Mouse (Mus musculus): ENCODE data around the gene Ccdc78. TPM values are rescaled to one million over a fixed set of nuclear protein-coding genes. Genes with fewer than 3 reads are reported as not detected.

The Ccdc78 gene
- total RNA-seq, 2 experiments from 2014 or later, result not detected

DNA sequence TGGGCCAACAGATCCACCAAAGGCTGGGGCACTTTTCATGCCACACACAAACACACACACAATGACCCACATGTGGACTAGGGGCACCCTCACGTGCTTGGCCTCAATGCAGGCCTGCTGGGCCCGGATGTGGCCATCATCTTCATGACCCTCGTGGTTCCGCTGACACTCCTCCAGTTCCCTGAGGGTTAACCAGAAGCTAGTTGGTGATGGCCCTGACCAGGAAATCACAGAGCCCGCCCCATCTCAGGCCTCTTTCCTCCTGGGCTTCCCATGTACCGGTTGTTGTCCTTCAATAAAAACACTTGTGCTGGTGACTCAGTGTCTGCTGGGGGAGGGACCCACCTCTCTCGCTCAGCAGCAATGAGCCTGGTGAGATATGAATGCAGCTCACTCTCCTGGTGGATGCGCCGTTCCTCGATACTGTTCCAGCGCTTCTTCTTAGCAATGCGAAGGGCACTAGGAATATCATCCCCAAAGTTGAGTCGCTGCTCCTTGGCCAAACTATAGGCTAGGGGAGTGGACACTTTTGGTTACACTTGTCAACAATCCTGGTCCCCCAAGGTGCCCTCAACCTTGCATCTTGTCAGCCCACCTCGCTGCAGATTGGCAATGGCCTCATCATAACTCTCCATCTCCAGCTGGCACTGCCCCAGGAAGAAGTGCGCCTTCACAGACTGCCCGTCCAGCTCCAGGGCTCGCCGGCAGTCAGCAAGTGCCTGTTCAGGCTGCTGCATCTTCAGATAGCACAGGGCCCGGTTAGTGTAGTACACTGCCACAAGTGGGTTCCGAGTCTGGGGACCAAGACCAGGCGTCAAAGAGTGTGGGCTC lies 45.3 kb downstream of the Ccdc78 start:
- DNase-seq, result no peak
- intact Hi-C loops (cut with DNase I), result no loop called here

GRCm38 (mm10) chr17:25832436-25833290 lies 46.3 kb downstream of the Ccdc78 start:
- DNase-seq, result peak; percentile 99
- intact Hi-C loops (cut with DNase I), result no loop called here

DNA sequence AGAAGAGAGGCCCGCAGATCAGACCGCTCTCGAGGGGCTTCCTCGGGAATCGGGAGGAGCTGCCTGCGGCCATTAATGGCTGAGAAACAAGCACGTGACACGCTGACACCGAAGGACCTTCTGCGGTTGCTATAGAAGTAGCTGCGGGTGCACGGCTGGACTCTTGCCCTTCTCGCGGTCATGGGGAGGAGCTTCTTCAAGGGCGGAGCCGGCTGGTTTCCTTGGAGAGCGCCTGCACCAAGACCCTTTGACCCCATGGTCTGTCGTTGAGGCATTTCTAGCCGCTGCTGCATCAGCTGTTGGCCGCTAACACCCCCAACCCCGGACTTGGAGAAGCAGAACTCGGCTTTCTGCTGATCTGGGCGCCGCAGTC lies 46.9 kb downstream of the Ccdc78 start, which contains the start of gene Stub1:
Gene Stub1, minus strand, starts transcription at position 114 of the 373 bp plus-strand sequence.
- DNase-seq, result peak; percentile 93
- intact Hi-C loops (cut with DNase I), result no loop called here

GRCm38 (mm10) chr17:25833961-25834594 lies 47.7 kb downstream of the Ccdc78 start:
- intact Hi-C loops (cut with DNase I), result no loop called here
- no peak for DNase-seq

GRCm38 (mm10) chr17:25834595-25835222 lies 48.3 kb downstream of the Ccdc78 start:
- intact Hi-C loops (cut with DNase I), result no loop called here
- no peak for DNase-seq

GRCm38 (mm10) chr17:25835301-25835700 lies 48.9 kb downstream of the Ccdc78 start:
- intact Hi-C loops (cut with DNase I), result no loop called here

DNA sequence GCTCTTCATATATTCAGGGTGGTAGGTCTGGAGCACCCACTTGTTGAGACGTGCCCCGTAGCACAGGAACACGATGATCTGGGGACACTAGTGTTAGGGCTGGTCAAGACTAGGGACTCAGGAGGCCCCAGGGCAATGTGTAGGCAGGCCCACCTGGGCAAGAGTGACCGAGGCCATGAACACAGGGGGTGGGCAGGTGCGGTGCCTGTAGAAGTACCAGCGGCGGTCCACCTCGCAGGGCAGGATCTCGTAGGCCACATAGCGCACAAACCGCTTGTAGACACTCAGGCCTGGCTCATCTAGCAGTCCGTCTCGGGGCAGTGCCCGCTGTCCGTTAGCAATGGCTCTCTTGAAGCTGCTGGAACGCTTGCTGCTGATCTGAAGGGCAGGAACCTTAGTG lies 49.4 kb downstream of the Ccdc78 start:
- no peak for DNase-seq
- intact Hi-C loops (cut with DNase I), result no loop called here

More at GRCm38 (mm10) chr17:25835301-25835700, 48.9 kb downstream of the Ccdc78 start:
- no peak for DNase-seq

GRCm38 (mm10) chr17:25836397-25837075 lies 50.2 kb downstream of the Ccdc78 start:
- DNase-seq, result peak; percentile 78
- intact Hi-C loops (cut with DNase I), result no loop called here

DNA sequence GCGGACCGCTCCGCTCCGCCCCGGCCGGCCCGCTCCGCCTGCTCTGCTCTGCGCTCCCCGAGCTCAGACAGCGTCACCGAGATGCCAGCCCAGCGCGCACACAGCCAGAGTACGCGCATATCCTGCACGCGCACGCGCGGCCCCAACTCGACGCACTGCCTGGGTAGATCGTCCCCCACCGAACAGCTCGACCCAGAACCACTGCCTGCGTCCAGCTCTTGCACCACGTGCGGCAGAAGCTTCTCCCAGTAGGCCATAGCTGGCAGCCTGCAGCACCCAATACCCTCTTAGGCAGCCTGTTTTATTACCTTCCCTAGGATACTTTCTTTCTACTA lies 50.7 kb downstream of the Ccdc78 start, which contains the start of gene Rhbdl1:
Gene Rhbdl1, minus strand, starts transcription at position 220 of the 335 bp plus-strand sequence.
- intact Hi-C loops (cut with DNase I), result no loop called here

DNA sequence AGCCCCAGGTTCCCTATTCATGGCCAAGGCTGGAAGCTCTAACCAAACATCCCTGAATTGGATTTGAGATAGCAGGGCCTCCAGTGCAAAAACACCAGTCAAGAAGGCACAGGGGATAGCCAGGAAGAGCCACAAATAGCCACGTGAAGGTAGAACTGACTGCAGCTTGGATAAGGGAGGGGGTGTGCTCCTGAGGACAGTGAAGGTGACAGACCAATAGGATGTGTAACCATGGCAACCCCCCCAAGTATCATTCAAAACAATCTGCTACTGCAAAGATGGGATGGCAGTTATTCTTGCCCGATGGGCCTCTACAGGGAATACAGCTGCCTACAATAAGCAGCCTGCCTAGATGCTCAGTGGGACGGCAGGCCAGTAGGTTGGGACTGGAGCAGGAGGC lies 51.2 kb downstream of the Ccdc78 start:
- intact Hi-C loops (cut with DNase I), result no loop called here
- DNase-seq, result no peak

More for the DNA sequence above, 50.7 kb downstream of the Ccdc78 start, which contains the start of gene Rhbdl1:
- DNase-seq, result peak; percentile 82

GRCm38 (mm10) chr17:25838904-25839303 lies 52.5 kb downstream of the Ccdc78 start:
- intact Hi-C loops (cut with DNase I), result no loop called here
- DNase-seq, result no peak

- intact Hi-C loops (cut with DNase I), result no loop called here
- no peak for DNase-seq
These were observed 53.3 kb downstream of the Ccdc78 start for GRCm38 (mm10) chr17:25839455-25840235.

Small RNA genes lying within 50 kb of the gene (microRNA-seq; reads per million reads assigned to microRNA genes)
- gene Gm25083, result not detected
- 2.1 reads per million for gene Mir3082
- 2.4 reads per million for gene Mir6966

Other genes starting within 250 kb of the Ccdc78 start
- gene Sox8, start 215.9 kb upstream of the Ccdc78 start, total RNA-seq (2021), result 10 to 100 TPM; 29.9 to 38.1 TPM
- gene Lmf1, start 207.5 kb upstream of the Ccdc78 start, total RNA-seq (2021), result 10 to 100 TPM; 19.4 to 21.5 TPM
- 10 to 100 TPM in 1 of 2 experiments, 1 to 10 TPM in 1; 9.9 to 16.3 TPM for gene Gng13, start 69.4 kb upstream of the Ccdc78 start, total RNA-seq (2021)
- 1 to 10 TPM; 4.3 to 5.8 TPM for gene Chtf18, start 59.2 kb upstream of the Ccdc78 start, total RNA-seq (2021)
- 10 to 100 TPM; 21.1 to 25.4 TPM for gene Rpusd1, start 58.9 kb upstream of the Ccdc78 start, total RNA-seq (2021)
- gene Mslnl, start 50.5 kb upstream of the Ccdc78 start, total RNA-seq (2021), result not detected
- gene Msln, start 32.2 kb upstream of the Ccdc78 start, total RNA-seq (2021), result 1 to 10 TPM; 3.0 to 3.9 TPM
- 10 to 100 TPM; 24.1 to 25.1 TPM for gene Narfl, start 12.8 kb upstream of the Ccdc78 start, total RNA-seq (2021)
- 10 to 100 TPM; 82.0 to 98.4 TPM for gene Haghl, start 907 bp upstream of the Ccdc78 start, total RNA-seq (2021)
- 10 to 100 TPM; 50.6 to 61.1 TPM for gene Fam173a, start 6.3 kb downstream of the Ccdc78 start, total RNA-seq (2021)
- not detected for gene AC134908.4, start 9.1 kb downstream of the Ccdc78 start, total RNA-seq (2021)
- gene Metrn, start 10.6 kb downstream of the Ccdc78 start, total RNA-seq (2021), result 10 to 100 TPM; 45.8 to 56.7 TPM
- 100 to 1,000 TPM; 130 to 132 TPM for gene Fbxl16, start 22.5 kb downstream of the Ccdc78 start, total RNA-seq (2021)
- 10 to 100 TPM; 25.2 to 26.5 TPM for gene Wdr24, start 37.0 kb downstream of the Ccdc78 start, total RNA-seq (2021)
- 10 to 100 TPM; 54.8 to 55.1 TPM for gene Jmjd8, start 42.3 kb downstream of the Ccdc78 start, total RNA-seq (2021)
- gene Stub1, start 46.8 kb downstream of the Ccdc78 start, total RNA-seq (2021), result 100 to 1,000 TPM; 162 to 171 TPM
- gene Rhbdl1, start 50.7 kb downstream of the Ccdc78 start, total RNA-seq (2021), result 10 to 100 TPM; 58.5 to 61.5 TPM
- gene Gm20683, start 55.2 kb downstream of the Ccdc78 start, total RNA-seq (2021), result 10 to 100 TPM; 22.7 to 26.6 TPM
- gene Rhot2, start 58.3 kb downstream of the Ccdc78 start, total RNA-seq (2021), result 10 to 100 TPM; 58.5 to 65.2 TPM
- 10 to 100 TPM; 37.4 to 39.4 TPM for gene Wdr90, start 74.9 kb downstream of the Ccdc78 start, total RNA-seq (2021)
- gene Mcrip2, start 82.2 kb downstream of the Ccdc78 start, total RNA-seq (2021), result 10 to 100 TPM; 16.7 to 18.3 TPM
- 10 to 100 TPM; 24.1 to 25.8 TPM for gene Mettl26, start 88.5 kb downstream of the Ccdc78 start, total RNA-seq (2021)
- 1 to 10 TPM; 1.3 to 2.2 TPM for gene Wfikkn1, start 94.3 kb downstream of the Ccdc78 start, total RNA-seq (2021)
- gene Rab40c, start 133.1 kb downstream of the Ccdc78 start, total RNA-seq (2021), result 10 to 100 TPM; 47.0 to 47.2 TPM
- gene Pigq, start 158.4 kb downstream of the Ccdc78 start, total RNA-seq (2021), result 100 to 1,000 TPM in 1 of 2 experiments, 10 to 100 TPM in 1; 87.1 to 104 TPM
- not detected for gene Nhlrc4, start 158.4 kb downstream of the Ccdc78 start, total RNA-seq (2021)
- not detected for gene A930017K11Rik, start 166.0 kb downstream of the Ccdc78 start, total RNA-seq (2021)
- 10 to 100 TPM; 42.2 to 45.9 TPM for gene Capn15, start 199.2 kb downstream of the Ccdc78 start, total RNA-seq (2021)